Mouse (Mus musculus): Measurements from ENCODE around the gene Zc3h18. TPM values are rescaled to one million over a fixed set of nuclear protein-coding genes. Genes with fewer than 3 reads are reported as not detected.
A peak's percentile ranks its signal among the peaks of the same experiment; 100 is the strongest.

Zc3h18 gene
- polyA plus RNA-seq, 1 experiment from 2014 or later: 37.0 TPM

DNA sequence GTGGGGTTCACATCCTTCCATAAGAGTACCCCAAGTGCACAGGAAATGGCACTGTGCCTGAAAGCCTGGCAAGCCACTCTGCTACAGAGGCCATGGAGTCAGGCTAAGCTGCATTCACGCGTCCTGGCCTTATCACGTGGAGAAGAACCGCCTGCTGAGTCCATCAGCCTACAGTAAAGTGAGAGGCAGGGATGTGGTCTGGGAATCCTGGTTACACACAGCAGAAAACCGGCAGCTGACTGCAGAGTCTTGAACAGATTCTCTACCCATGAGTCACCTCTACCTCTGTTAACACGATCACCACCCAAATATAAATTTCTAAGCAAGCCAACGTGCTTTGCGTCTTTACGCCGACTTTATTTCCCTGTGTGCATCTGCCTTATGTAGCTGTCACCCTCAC, 7.9 kb upstream of the Zc3h18 start:
- 72% methylated on average over 10 of the region's 10 CpGs for WGBS
- no peak overlapping the region for H3K4me2 ChIP-seq (ENCODE audit: low read length)

DNA sequence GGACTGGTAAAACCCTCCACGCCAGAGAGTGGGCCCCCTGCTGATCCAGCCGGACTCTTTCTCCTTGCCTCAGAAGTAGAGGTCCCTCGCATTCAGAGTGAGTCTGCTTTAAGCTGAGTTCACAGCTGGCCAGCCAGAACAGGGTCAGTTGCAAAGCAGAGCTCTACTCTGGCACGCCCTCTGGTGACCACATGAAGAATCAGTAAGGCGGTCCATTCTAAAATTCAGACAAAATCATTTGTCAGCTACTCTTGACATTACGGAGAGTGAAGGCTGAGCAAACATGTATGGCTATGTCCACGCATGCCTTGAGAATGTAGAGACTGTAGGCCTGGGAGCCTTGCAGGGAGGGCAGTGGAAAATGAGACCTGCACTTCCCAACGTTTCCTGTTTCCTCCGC, 6.7 kb upstream of the Zc3h18 start:
- no peak overlapping the region for H3K9ac ChIP-seq (ENCODE audit: low read length)
- H3K27me3 ChIP-seq (replicated peaks; ENCODE audit: control insufficient read depth, insufficient read depth, low read length): no peaks in the 10 kb centered on the region; the same call in 1 of the 2 replicates
- DNase-seq (ENCODE audit: low spot score) (peak; percentile 80), ATAC-seq (replicated peaks; ENCODE audit: low FRiP score, low TSS enrichment, low read depth) (peak; percentile 61; the same call in 1 of the 2 replicates)
- H3K36me3 ChIP-seq (ENCODE audit: control insufficient read depth, insufficient read depth, low read length): no peaks in the 10 kb centered on the region
- no peaks in the 10 kb centered on the region; the same call in 1 of the 2 replicates for H3K4me1 ChIP-seq (replicated peaks; ENCODE audit: control insufficient read depth, insufficient read depth, low read length)
- no peak overlapping the region for H3K4me2 ChIP-seq (ENCODE audit: low read length)
- WGBS: 7% methylated on average over 9 of the region's 9 CpGs
- no peak overlapping the region for H3K4me3 ChIP-seq (ENCODE audit: low read depth, low read length)
- H3K9me3 ChIP-seq (ENCODE audit: control insufficient read depth, low read length): no peaks in the 10 kb centered on the region
- H3K27ac ChIP-seq (ENCODE audit: low read depth): no peak overlapping the region

More for the DNA sequence above, 7.9 kb upstream of the Zc3h18 start:
- no peak for ATAC-seq (replicated peaks; ENCODE audit: low FRiP score, low TSS enrichment, low read depth)
- Histone ChIP-seq H3K27me3 (replicated peaks; ENCODE audit: control insufficient read depth, insufficient read depth, low read length) (no peaks in the 10 kb centered on the region; the same call in 1 of the 2 replicates), H3K9ac (ENCODE audit: low read length) (no peak overlapping the region), H3K36me3 (ENCODE audit: control insufficient read depth, insufficient read depth, low read length) (no peaks in the 10 kb centered on the region), H3K4me3 (ENCODE audit: low read depth, low read length) (no peak overlapping the region), H3K27ac (ENCODE audit: low read depth) (no peak overlapping the region), H3K9me3 (ENCODE audit: control insufficient read depth, low read length) (no peaks in the 10 kb centered on the region), H3K4me1 (replicated peaks; ENCODE audit: control insufficient read depth, insufficient read depth, low read length) (no peaks in the 10 kb centered on the region; the same call in 1 of the 2 replicates)
- no peak for DNase-seq (ENCODE audit: low spot score)

DNA sequence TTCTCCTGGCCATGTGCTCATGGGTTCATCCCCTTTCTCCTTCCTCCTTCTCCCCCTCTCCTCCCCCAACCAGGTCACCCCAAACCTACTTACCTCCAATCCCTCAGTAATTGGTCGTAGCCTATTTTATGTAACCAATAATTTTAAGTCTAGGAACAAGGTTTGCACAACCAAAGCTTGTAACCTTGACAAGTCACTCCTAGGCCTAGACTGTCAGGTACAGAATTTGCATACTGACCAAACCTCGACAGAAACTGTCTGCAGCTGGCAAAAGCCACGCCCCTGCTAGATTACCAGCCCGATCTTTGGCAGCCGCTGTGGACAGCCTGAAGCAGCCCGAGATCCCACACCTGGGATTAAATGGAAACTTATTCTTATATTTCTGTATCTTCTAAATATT, 4.7 kb upstream of the Zc3h18 start:
- Histone ChIP-seq H3K4me2 (ENCODE audit: low read length) (no peak overlapping the region), H3K27ac (ENCODE audit: low read depth) (no peak overlapping the region), H3K9me3 (ENCODE audit: control insufficient read depth, low read length) (no peaks in the 10 kb centered on the region), H3K9ac (ENCODE audit: low read length) (no peak overlapping the region), H3K27me3 (replicated peaks; ENCODE audit: control insufficient read depth, insufficient read depth, low read length) (no peaks in the 10 kb centered on the region; the same call in 1 of the 2 replicates), H3K4me1 (replicated peaks; ENCODE audit: control insufficient read depth, insufficient read depth, low read length) (no peaks in the 10 kb centered on the region; the same call in 1 of the 2 replicates), H3K36me3 (ENCODE audit: control insufficient read depth, insufficient read depth, low read length) (no peaks in the 10 kb centered on the region), H3K4me3 (ENCODE audit: low read depth, low read length) (no peak overlapping the region)
- 70% methylated on average over 6 of the region's 6 CpGs for WGBS
- DNase-seq (ENCODE audit: low spot score) (no peak), ATAC-seq (replicated peaks; ENCODE audit: low FRiP score, low TSS enrichment, low read depth) (no peak)

DNA sequence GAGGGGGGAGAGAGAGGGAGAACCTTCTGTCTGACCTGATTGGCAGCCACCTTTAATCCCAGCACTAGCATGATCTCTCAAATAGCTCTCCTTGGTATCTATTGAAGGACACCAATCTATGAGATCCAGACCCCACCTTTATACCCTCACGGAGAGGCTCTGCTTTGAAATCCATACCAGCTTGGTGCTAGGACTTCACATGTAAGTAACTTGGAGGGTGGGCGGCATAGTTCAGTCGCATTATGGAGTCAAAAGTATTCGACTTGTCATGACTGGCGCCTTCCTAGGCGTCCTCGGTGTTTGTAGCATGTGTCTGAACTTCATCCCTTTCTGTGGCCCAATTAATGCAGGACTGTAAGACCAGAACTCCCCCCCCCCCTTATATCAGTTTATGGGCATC, 1.1 kb upstream of the Zc3h18 start:
- H3K4me2 ChIP-seq (ENCODE audit: low read length): peak overlapping the region; percentile 83; the same call in 1 of the 2 replicates
- no peaks in the 10 kb centered on the region for H3K9me3 ChIP-seq (ENCODE audit: control insufficient read depth, low read length)
- no peaks in the 10 kb centered on the region for H3K27me3 ChIP-seq (replicated peaks; ENCODE audit: control insufficient read depth, insufficient read depth, low read length)
- peaks cover 10% of the 10 kb centered on the region for H3K36me3 ChIP-seq (ENCODE audit: control insufficient read depth, insufficient read depth, low read length)
- WGBS: 90% methylated on average over 7 of the region's 7 CpGs
- H3K27ac ChIP-seq (ENCODE audit: low read depth): no peak overlapping the region
- H3K9ac ChIP-seq (ENCODE audit: low read length): no peak overlapping the region
- DNase-seq (ENCODE audit: low spot score): no peak
- H3K4me3 ChIP-seq (ENCODE audit: low read depth, low read length): no peak overlapping the region
- no peak for ATAC-seq (replicated peaks; ENCODE audit: low FRiP score, low TSS enrichment, low read depth)
- peaks cover 11% of the 10 kb centered on the region for H3K4me1 ChIP-seq (replicated peaks; ENCODE audit: control insufficient read depth, insufficient read depth, low read length)

DNA sequence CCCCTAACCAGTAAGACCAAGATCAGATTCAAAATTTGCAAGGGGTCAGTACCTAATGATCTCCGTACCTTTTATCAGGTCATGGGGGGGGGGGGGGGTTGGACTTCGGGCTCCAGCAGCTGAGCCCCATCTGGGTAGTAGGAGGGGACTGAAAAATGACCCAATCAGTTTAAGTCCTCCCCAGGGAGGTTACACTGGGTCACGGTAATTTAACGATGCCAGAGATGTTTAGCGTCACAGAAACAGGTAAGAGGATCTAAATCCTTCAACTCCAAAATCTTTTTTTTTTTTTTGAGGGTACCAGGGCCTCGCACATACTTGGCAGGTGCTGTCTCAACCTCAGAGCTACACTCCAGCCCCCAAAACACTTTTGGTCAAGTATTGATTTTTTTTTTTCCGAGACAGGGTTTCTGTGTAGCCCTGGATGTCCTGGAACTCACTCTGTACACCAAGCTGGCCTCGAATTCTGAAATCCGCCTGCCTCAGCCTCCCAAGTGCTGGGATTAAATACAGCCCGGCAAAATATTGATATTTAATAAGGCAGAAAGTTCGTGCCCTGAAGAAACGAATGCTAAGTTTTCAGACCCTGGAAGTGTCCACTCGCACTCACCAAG, 551 bp upstream of the Zc3h18 start:
- peak overlapping the region; percentile 25; the same call in 1 of the 2 replicates for H3K9ac ChIP-seq (ENCODE audit: low read length)
- peak; percentile 30 for ATAC-seq (replicated peaks; ENCODE audit: low FRiP score, low TSS enrichment, low read depth)
- no peaks in the 10 kb centered on the region for H3K27me3 ChIP-seq (replicated peaks; ENCODE audit: control insufficient read depth, insufficient read depth, low read length)
- peaks cover 14% of the 10 kb centered on the region for H3K36me3 ChIP-seq (ENCODE audit: control insufficient read depth, insufficient read depth, low read length)
- H3K4me3 ChIP-seq (ENCODE audit: low read depth, low read length): peak overlapping the region; percentile 92
- WGBS: 24% methylated on average over 13 of the region's 13 CpGs
- H3K4me1 ChIP-seq (replicated peaks; ENCODE audit: control insufficient read depth, insufficient read depth, low read length): peaks cover 11% of the 10 kb centered on the region
- H3K27ac ChIP-seq (ENCODE audit: low read depth): peak overlapping the region; percentile 92
- no peak for DNase-seq (ENCODE audit: low spot score)
- H3K4me2 ChIP-seq (ENCODE audit: low read length): peak overlapping the region; percentile 83
- no peaks in the 10 kb centered on the region for H3K9me3 ChIP-seq (ENCODE audit: control insufficient read depth, low read length)

DNA sequence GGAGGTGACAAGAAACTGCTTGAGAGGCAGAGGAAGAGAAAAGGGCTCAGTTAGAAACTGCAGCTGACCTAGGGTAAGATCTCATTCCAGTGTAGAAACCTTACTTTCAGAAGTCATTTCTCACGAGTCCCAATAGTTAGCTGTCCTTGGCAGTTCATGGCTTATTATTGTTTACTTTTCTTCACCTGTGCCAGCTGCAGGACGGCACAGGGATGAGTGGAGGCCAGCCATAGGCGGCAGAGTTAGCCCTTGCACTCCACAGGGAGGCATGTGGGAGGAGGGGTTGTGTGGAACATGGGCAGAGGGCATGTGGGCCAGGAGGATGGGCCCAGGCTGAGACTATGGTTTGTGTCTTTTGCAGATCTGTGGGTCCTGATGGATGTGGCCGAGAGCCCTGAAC, 6.6 kb downstream of the Zc3h18 start:
- 64% methylated on average over 4 of the region's 4 CpGs for WGBS
- no peaks in the 10 kb centered on the region for H3K27me3 ChIP-seq (replicated peaks; ENCODE audit: control insufficient read depth, insufficient read depth, low read length)
- DNase-seq (ENCODE audit: low spot score): no peak
- H3K4me3 ChIP-seq (ENCODE audit: low read depth, low read length): no peak overlapping the region
- H3K27ac ChIP-seq (ENCODE audit: low read depth): no peak overlapping the region
- ATAC-seq (replicated peaks; ENCODE audit: low FRiP score, low TSS enrichment, low read depth): no peak
- peaks cover 4% of the 10 kb centered on the region; the same call in 1 of the 2 replicates for H3K4me1 ChIP-seq (replicated peaks; ENCODE audit: control insufficient read depth, insufficient read depth, low read length)
- H3K9me3 ChIP-seq (ENCODE audit: control insufficient read depth, low read length): no peaks in the 10 kb centered on the region
- peaks cover 69% of the 10 kb centered on the region for H3K36me3 ChIP-seq (ENCODE audit: control insufficient read depth, insufficient read depth, low read length)
- no peak overlapping the region for H3K4me2 ChIP-seq (ENCODE audit: low read length)
- H3K9ac ChIP-seq (ENCODE audit: low read length): no peak overlapping the region

DNA sequence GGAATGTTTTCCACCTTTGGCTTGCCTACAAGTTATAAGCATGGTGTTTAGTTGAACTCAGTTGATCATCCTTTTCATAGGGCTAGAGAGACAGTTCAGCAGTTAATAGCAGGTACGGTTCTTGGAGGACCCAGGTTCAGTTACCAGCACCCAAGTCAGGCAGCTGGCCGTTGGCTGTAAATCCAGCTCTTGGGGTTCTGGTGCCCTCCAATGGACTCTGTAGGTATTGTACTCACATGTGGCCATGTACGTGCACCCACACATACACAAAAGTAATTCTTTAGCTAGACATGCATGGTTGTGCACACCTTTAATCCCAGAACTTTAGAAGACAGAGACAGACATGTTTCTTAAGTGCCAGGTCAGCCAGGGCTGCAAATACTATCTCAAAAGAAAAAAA, 12.9 kb downstream of the Zc3h18 start:
- Histone ChIP-seq H3K27ac (ENCODE audit: low read depth) (no peak overlapping the region), H3K9ac (ENCODE audit: low read length) (no peak overlapping the region), H3K9me3 (ENCODE audit: control insufficient read depth, low read length) (0 out of 2 replicates have a peak, but pooled peaks cover 4% of the 10 kb centered on the region), H3K4me2 (ENCODE audit: low read length) (no peak overlapping the region), H3K4me1 (replicated peaks; ENCODE audit: control insufficient read depth, insufficient read depth, low read length) (no peaks in the 10 kb centered on the region), H3K36me3 (ENCODE audit: control insufficient read depth, insufficient read depth, low read length) (peaks cover 94% of the 10 kb centered on the region), H3K27me3 (replicated peaks; ENCODE audit: control insufficient read depth, insufficient read depth, low read length) (no peaks in the 10 kb centered on the region), H3K4me3 (ENCODE audit: low read depth, low read length) (no peak overlapping the region)
- WGBS: 89% methylated on average over 3 of the region's 3 CpGs
- ATAC-seq (replicated peaks; ENCODE audit: low FRiP score, low TSS enrichment, low read depth) (no peak), DNase-seq (ENCODE audit: low spot score) (no peak)

DNA sequence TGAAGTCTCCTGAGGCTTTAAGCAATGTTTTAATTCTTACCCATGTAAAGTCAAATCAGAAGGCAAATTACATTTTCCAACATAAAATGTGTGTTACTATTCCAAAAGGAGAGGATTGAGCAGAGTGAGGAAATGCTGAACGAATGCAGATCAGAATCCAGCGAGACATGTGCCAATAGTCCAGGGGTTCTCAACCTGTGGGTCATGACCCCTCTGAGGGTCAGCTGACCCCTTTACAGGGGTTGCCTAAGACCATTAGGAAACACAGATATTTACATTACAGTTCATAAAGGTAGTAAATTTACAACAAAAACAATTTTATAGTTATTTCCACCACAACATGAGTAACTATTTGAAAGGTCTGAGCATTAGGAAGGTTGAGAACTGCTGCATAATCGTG, 14.3 kb downstream of the Zc3h18 start:
- WGBS: 75% methylated on average over 3 of the region's 3 CpGs
- no peaks in the 10 kb centered on the region for H3K27me3 ChIP-seq (replicated peaks; ENCODE audit: control insufficient read depth, insufficient read depth, low read length)
- H3K36me3 ChIP-seq (ENCODE audit: control insufficient read depth, insufficient read depth, low read length): peaks cover 92% of the 10 kb centered on the region
- H3K27ac ChIP-seq (ENCODE audit: low read depth): no peak overlapping the region
- no peak overlapping the region for H3K4me3 ChIP-seq (ENCODE audit: low read depth, low read length)
- no peak overlapping the region for H3K4me2 ChIP-seq (ENCODE audit: low read length)
- no peak overlapping the region for H3K9ac ChIP-seq (ENCODE audit: low read length)
- DNase-seq (ENCODE audit: low spot score) (no peak), ATAC-seq (replicated peaks; ENCODE audit: low FRiP score, low TSS enrichment, low read depth) (no peak)
- 0 out of 2 replicates have a peak, but pooled peaks cover 4% of the 10 kb centered on the region for H3K9me3 ChIP-seq (ENCODE audit: control insufficient read depth, low read length)
- H3K4me1 ChIP-seq (replicated peaks; ENCODE audit: control insufficient read depth, insufficient read depth, low read length): no peaks in the 10 kb centered on the region

DNA sequence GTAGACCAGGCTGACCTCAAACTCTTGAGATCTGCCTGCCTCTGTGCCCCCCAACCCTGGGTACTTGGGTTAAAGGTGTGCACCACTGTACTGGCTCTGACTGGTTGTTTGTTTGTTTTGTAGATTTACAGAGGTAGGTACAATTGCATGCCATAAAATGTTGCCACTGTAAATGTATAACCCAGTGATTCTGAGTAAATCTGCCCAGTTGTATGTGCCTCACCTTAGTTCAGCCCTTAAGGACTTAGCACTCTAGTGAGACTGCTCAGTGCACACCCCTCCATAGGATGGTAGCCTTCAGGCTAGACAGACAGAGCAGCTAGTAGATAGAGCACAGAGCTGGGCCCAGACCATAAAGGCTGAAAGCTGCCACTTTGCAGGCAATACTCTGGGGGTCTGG, 17.3 kb downstream of the Zc3h18 start:
- no peak for DNase-seq (ENCODE audit: low spot score)
- Histone ChIP-seq H3K27me3 (replicated peaks; ENCODE audit: control insufficient read depth, insufficient read depth, low read length) (no peaks in the 10 kb centered on the region), H3K9ac (ENCODE audit: low read length) (no peak overlapping the region), H3K9me3 (ENCODE audit: control insufficient read depth, low read length) (0 out of 2 replicates have a peak, but pooled peaks cover 4% of the 10 kb centered on the region), H3K36me3 (ENCODE audit: control insufficient read depth, insufficient read depth, low read length) (peaks cover 87% of the 10 kb centered on the region), H3K4me3 (ENCODE audit: low read depth, low read length) (no peak overlapping the region), H3K4me1 (replicated peaks; ENCODE audit: control insufficient read depth, insufficient read depth, low read length) (no peaks in the 10 kb centered on the region), H3K4me2 (ENCODE audit: low read length) (no peak overlapping the region), H3K27ac (ENCODE audit: low read depth) (no peak overlapping the region)
- no peak for ATAC-seq (replicated peaks; ENCODE audit: low FRiP score, low TSS enrichment, low read depth)

Data from intestine, embryonic 14.5 days (tissue).